Mouse (Mus musculus): Measurements from ENCODE around the gene Dip2b. TPM values are rescaled to one million over a fixed set of nuclear protein-coding genes. Genes with fewer than 3 reads are reported as not detected.

The Dip2b gene
- total RNA-seq, 2 experiments from 2014 or later, result 6.1 to 10.6 TPM

DNA sequence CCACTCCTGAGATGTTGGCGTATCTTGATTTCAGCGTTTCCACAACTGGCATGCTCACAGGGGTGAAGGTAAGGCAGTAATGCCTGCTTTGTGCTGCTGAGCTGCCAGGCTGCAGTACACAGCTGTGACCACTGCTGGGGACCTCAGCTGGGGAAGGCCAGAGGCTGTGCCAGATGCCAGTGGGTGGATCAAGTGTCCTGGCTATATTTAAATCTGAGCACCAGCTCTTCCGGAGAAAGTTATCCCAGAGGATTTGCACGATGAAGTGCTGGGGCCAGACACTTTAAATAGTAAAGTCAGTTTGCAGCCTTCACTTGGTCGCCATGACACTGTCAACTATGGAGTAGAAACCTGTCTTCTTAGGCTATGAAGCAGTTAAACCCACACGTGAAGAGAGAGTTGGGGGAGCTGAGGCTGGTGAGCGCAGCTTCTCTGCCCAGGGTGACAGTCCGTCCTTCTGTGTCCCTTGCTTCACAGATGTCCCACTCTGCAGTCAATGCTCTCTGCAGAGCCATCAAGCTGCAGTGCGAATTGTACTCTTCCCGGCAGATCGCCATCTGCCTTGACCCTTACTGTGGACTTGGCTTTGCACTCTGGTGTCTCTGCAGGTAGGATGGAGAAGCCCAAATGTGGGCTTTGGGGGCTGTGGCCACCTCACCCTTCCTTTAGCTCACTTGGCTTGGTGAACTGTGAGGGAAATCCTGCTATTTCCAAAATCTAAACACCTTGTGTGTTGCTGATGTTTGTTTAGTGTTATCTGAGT, 160.7 kb downstream of the Dip2b start:
- ATAC-seq (replicated peaks; ENCODE audit: low FRiP score, low TSS enrichment, poor library complexity, severe bottlenecking), result no peak

- no peak for ATAC-seq (replicated peaks; ENCODE audit: low FRiP score, low TSS enrichment, poor library complexity, severe bottlenecking)
These were observed 161.3 kb downstream of the Dip2b start for GRCm38 (mm10) chr15:100199790-100200189.

DNA sequence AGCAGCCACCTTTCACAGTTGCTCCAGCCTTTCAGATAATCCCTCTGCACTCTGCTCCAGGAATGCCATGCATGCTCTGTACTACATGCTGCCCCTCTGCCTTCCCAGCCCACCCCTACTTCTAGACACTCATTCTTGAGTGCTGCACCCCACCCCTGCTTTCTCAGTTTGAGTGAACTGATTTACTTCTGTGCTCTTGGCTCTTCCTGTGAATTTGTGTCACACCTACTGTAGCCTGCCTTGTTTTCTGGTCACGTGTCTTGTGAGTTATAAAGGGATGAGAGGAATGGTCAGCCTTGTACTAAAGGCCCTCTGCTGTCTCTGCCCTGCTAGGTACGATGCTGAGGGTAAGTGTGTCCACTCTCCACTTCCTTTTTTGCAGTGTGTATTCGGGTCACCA, 163.3 kb downstream of the Dip2b start:
- no peak for ATAC-seq (replicated peaks; ENCODE audit: low FRiP score, low TSS enrichment, poor library complexity, severe bottlenecking)

DNA sequence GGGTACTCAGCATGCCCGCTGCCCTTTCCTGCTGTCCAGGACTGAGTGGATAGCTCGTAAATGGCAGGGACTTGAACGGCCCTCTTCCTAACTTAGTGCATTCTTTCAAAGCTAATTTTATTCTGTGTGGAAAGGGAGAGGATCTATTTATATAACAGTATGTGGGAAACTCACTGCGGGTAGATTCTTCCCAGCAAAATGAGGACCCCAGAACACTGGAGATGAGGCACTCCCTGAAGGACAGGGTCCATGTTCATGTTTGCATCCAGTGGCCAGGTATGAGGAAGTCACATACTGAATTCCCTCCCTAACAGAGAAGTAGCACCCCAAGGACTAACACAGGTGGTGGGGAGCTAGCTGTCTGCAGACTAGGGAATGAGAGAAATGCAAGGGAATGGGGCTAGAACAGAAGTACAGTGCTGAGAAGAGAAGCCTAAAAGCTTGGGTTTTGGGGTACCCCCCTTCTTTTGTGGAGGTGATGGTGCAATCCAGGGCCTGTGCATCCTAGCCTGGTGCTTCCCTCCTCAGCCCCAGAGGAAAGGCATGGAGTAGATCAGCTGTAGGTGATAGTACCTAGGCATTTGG, 164.1 kb downstream of the Dip2b start:
- ATAC-seq (replicated peaks; ENCODE audit: low FRiP score, low TSS enrichment, poor library complexity, severe bottlenecking), result no peak

DNA sequence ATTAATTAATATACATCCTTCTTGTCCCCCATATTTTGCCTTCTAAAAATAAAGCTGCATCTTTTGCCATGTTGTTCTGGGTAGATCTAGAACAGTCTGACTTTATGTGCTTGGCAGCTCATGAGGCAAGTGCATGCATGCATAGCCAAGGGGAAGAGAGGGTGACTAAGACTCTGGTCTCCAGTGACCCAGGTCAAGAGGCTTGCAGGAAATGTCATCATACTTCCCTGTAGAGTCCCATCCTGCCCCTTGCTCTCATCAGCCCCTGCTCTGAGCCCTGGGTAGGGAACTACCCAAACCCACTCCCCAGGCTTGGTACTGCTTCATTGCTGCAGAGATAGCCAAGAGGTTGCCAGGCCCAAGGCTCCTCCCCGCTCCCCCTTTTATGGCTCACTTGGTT, 166.1 kb downstream of the Dip2b start:
- no peak for ATAC-seq (replicated peaks; ENCODE audit: low FRiP score, low TSS enrichment, poor library complexity, severe bottlenecking)

DNA sequence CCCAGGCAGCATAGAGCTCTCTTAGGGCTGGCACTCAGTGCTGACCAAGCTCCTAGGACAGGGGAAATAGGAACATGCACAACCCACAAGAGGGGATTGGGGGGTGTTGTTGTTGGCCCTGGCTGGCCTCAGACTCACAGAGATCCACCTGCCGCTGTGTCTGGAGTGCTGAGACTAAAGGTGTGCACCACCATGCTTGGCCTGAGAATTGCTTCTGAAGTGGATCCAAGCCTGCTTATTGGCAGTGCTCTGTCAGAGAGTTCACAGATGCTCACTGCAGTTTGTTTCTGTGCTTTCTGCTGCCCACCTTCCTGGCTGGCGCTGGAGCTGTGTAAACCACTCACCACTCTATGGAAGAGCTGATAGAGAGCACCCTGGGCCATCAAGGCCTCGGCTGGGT, 171.5 kb downstream of the Dip2b start:
- no peak for ATAC-seq (replicated peaks; ENCODE audit: low FRiP score, low TSS enrichment, poor library complexity, severe bottlenecking)

DNA sequence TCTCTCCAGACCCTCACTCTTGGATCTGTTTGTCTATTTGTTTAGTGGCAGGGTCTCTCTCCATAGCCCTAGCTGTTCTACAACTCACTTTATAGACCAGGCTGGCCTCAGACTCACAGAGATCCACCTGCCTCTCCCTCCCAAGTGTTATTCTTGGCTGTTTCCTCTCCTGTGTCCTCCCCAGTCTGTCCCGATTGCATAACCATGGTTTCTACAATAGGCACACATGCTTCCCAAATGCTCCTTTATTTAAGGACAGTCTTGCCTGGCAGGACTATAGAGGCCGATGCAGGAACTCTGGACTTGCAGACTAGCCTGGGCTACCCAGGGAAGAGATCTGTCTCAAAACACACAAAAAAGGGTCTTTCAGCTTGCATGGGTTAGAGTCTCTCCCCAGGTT, 174.9 kb downstream of the Dip2b start:
- ATAC-seq (replicated peaks; ENCODE audit: low FRiP score, low TSS enrichment, poor library complexity, severe bottlenecking), result no peak

DNA sequence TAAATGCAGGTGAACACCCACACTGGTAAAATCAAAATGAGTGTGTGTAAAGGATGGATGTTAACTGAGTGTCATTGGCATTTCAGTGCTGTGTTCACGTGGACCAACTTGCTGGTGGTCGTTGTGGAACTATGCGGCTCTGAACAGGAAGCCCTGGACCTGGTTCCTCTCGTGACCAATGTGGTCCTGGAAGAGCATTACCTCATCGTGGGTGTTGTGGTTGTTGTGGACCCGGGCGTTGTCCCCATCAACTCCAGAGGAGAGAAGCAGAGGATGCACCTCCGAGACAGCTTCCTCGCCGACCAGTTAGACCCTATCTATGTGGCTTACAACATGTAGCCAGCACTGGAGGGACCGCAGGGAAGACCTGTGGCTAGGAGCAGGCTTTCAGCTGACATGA, 176.6 kb downstream of the Dip2b start:
- no peak for ATAC-seq (replicated peaks; ENCODE audit: low FRiP score, low TSS enrichment, poor library complexity, severe bottlenecking)

DNA sequence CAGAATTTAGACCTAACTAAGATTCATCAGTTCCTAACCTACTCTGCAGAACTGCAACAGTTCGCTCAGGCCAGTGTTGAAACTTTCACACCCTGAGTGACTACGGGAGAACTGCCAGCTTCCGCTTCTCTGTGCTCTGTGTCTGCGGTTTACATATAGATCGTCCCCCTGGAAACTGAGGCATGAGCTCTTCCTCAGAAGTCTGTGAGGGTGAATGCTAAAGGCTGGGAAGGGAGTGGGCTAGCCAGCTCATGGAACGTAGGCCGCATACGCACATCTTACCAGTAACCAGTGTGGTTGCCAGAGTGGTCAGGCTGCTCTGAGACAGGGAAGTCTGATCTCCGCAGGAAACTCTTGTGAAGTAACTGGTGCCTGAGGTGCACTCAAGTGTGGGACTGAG, 177.7 kb downstream of the Dip2b start:
- no peak for ATAC-seq (replicated peaks; ENCODE audit: low FRiP score, low TSS enrichment, poor library complexity, severe bottlenecking)

- ATAC-seq (replicated peaks; ENCODE audit: low FRiP score, low TSS enrichment, poor library complexity, severe bottlenecking), result no peak
These were observed 179.6 kb downstream of the Dip2b start for GRCm38 (mm10) chr15:100218018-100218417.

- no peak for ATAC-seq (replicated peaks; ENCODE audit: low FRiP score, low TSS enrichment, poor library complexity, severe bottlenecking)
These were observed 180.9 kb downstream of the Dip2b start for GRCm38 (mm10) chr15:100219396-100219795.

DNA sequence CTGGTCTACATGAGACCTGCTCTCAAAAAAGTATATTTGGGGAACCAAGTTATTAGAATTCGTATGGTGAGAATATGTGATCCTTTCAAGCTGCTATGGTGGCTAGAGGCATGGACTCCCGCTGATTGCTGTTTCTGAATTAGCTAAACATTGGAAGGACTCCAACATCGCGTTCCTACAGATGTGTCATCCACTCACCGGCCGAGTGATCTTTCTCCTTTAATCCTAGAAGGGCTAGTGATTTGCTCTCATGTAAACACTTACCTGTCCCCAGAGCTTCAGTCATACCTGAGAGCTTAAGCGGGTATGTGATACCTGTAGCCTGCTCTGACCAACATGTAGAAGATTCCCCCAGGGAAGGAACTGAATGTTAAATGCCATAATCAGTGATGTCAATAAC, 182.5 kb downstream of the Dip2b start:
- no peak for ATAC-seq (replicated peaks; ENCODE audit: low FRiP score, low TSS enrichment, poor library complexity, severe bottlenecking)

- no peak for ATAC-seq (replicated peaks; ENCODE audit: low FRiP score, low TSS enrichment, poor library complexity, severe bottlenecking)
These were observed 186.9 kb downstream of the Dip2b start for GRCm38 (mm10) chr15:100225381-100225780.

GRCm38 (mm10) chr15:100225891-100226290, 187.4 kb downstream of the Dip2b start:
- no peak for ATAC-seq (replicated peaks; ENCODE audit: low FRiP score, low TSS enrichment, poor library complexity, severe bottlenecking)

DNA sequence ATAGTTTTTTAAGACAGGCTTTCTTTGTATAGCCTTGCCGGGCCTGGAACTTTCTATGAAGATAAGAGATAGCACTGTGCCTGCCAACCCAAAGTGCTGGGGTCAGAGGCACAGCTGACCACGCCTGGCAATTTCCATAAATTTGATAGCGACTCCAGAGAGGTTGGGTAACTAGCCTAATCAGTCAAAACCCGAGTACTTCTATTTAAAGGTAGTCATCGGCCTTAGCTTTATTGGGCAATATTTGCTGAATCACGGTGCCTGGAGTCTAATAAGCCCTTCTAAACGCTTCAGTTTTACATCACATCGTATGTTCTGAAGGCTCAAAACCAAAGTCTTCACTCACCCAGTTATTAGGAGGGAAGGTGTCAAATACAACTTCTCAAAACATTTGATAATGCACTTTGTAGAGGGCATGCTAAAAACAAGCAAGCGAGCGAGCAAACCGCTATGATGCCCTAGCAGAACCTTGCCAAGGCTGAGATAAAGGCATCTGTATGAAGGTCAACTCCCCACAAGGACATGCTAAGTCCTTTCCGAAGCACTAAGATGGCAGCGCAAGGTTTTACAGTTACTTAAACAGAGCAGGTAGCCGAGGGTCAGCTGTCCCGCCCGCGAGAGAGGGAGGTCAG, 188.7 kb downstream of the Dip2b start:
- ATAC-seq (replicated peaks; ENCODE audit: low FRiP score, low TSS enrichment, poor library complexity, severe bottlenecking), result peak; percentile 74

GRCm38 (mm10) chr15:100227663-100228534, 189.4 kb downstream of the Dip2b start, which contains the start of gene Atf1:
Gene Atf1 (plus strand): TSS chr15:100227819.
- peak; percentile 43 for ATAC-seq (replicated peaks; ENCODE audit: low FRiP score, low TSS enrichment, poor library complexity, severe bottlenecking)

- ATAC-seq (replicated peaks; ENCODE audit: low FRiP score, low TSS enrichment, poor library complexity, severe bottlenecking), result 0 out of 2 replicates have a peak, but pooled peaks have one; percentile 13
These were observed 190.3 kb downstream of the Dip2b start for GRCm38 (mm10) chr15:100228535-100229336.

GRCm38 (mm10) chr15:100230655-100231054, 192.2 kb downstream of the Dip2b start:
- ATAC-seq (replicated peaks; ENCODE audit: low FRiP score, low TSS enrichment, poor library complexity, severe bottlenecking), result no peak
